Mouse (Mus musculus) heart, embryonic 15.5 days (tissue): ENCODE results near the gene Haus8. TPM values are rescaled to one million over a fixed set of nuclear protein-coding genes. Genes with fewer than 3 reads are reported as not detected.
"Not testable (repeated sequence)": the region's sequence is repeated elsewhere in the genome, so short reads cannot be mapped to it uniquely, and the experiment has no call there.

ENCODE experiments used
- ATAC-seq: fragments of 200-750 bp; cut with Nextera tagmentation; replicated peaks from 2 replicates; pipeline ENCODE4 v1.8.0; 2017; ENCODE audit warnings: low read depth, moderate TSS enrichment; ENCODE audit not compliant: insufficient number of reproducible peaks, insufficient read depth, low FRiP score
- H3K27ac ChIP-seq: fragments of 300-500 bp; sonication (generic); 2 replicates; pipeline ENCODE4 v1.5.1; 2015; ENCODE audit warnings: mild to moderate bottlenecking, inconsistent platforms
- H3K27me3 ChIP-seq: fragments of 300-500 bp; sonication (generic); 2 replicates; pipeline ENCODE4 v1.6.1; 2015; ENCODE audit warnings: inconsistent platforms
- H3K36me3 ChIP-seq: fragments of 300-500 bp; sonication (generic); 2 replicates; pipeline ENCODE4 v1.6.1; 2015; ENCODE audit warnings: mild to moderate bottlenecking, inconsistent platforms
- H3K4me1 ChIP-seq: fragments of 300-500 bp; sonication (generic); replicated peaks from 2 replicates; pipeline ENCODE4 v1.6.1; 2015; ENCODE audit warnings: inconsistent platforms
- H3K4me2 ChIP-seq: fragments of 300-500 bp; sonication (generic); 2 replicates; pipeline ENCODE4 v1.6.1; 2015; ENCODE audit warnings: inconsistent platforms, mild to moderate bottlenecking, moderate library complexity
- H3K4me3 ChIP-seq: fragments of 300-500 bp; sonication (generic); 2 replicates; pipeline ENCODE4 v1.5.1; 2015; ENCODE audit warnings: mild to moderate bottlenecking, inconsistent platforms
- H3K9ac ChIP-seq: fragments of 300-500 bp; sonication (generic); 2 replicates; pipeline ENCODE4 v1.6.1; 2015; ENCODE audit warnings: mild to moderate bottlenecking, inconsistent platforms
- H3K9me3 ChIP-seq: fragments of 300-500 bp; sonication (generic); replicated peaks from 2 replicates; pipeline ENCODE4 v1.6.1; 2016; ENCODE audit warnings: inconsistent platforms
- WGBS: fragments of 180-500 bp; shearing (Covaris S2); methylation state at CpG from one replicate; pipeline ENCODE4 v1.1.7; 2015; ENCODE audit warnings: mixed read lengths; 5-methylcytosine and 5-hydroxymethylcytosine counted together
- polyA plus RNA-seq: library from polyadenylated mRNA; unstranded; fragments of >200 nt; fragmentation: Nextera tagmentation; extraction: Ambion mirVana; gene quantifications from 2 replicates; pipeline ENCODE4 v1.2.1, GENCODE M21; 2015

Haus8 gene
- polyA plus RNA-seq, 1 experiment from 2014 or later, result 120 TPM

- WGBS, result 79% methylated on average over 2 of the region's 2 CpGs
- not testable (repeated sequence) for H3K4me2 ChIP-seq, ATAC-seq, H3K9me3 ChIP-seq, H3K9ac ChIP-seq, H3K4me3 ChIP-seq, H3K27me3 ChIP-seq
- Histone ChIP-seq H3K36me3 (peaks cover 18% of the 10 kb centered on the region), H3K27ac (0 out of 2 replicates have a peak overlapping the region, but pooled peaks have one; percentile 2), H3K4me1 (peaks cover 56% of the 10 kb centered on the region)
Observed at GRCm38 (mm10) chr8:71286223-71286622, 13.5 kb upstream of the Haus8 start.

DNA sequence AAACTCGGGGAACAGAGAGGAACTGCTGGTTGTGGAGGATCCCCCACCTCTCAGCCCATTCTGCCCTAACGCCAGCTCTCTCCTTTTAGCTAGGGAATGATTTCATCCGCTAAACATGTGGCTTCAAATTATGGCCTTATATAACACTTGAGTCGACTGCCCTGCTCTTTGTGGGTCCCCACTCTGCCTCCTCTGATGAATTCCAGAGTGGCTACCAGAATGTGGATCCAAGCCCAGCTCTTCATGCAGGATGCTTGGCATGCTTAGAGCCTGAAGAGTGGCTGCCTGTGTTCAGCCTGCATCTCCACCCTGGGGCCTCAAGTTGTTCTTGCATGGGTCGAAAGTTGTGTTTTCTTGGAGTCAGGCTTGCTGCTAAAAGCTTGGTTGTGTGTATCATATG, 9.9 kb upstream of the Haus8 start:
- peak overlapping the region; percentile 45 for H3K4me2 ChIP-seq
- H3K9me3 ChIP-seq, result no peaks in the 10 kb centered on the region
- no peaks in the 10 kb centered on the region for H3K36me3 ChIP-seq
- H3K27me3 ChIP-seq, result no peaks in the 10 kb centered on the region
- peaks cover 53% of the 10 kb centered on the region for H3K4me1 ChIP-seq
- WGBS, result 27% methylated on average over 5 of the region's 5 CpGs
- H3K27ac ChIP-seq, result peak overlapping the region; percentile 91
- H3K4me3 ChIP-seq, result no peak overlapping the region
- no peak overlapping the region; the same call in 1 of the 2 replicates for H3K9ac ChIP-seq
- ATAC-seq, result peak; percentile 79

GRCm38 (mm10) chr8:71281731-71282130, 9.0 kb upstream of the Haus8 start:
- H3K27me3 ChIP-seq, ATAC-seq, H3K36me3 ChIP-seq, H3K9ac ChIP-seq, H3K9me3 ChIP-seq, H3K4me3 ChIP-seq, H3K4me2 ChIP-seq: not testable (repeated sequence)
- Histone ChIP-seq H3K4me1 (peaks cover 53% of the 10 kb centered on the region), H3K27ac (peak overlapping the region; percentile 91)
- 56% methylated on average over 1 of the region's 1 CpGs for WGBS

DNA sequence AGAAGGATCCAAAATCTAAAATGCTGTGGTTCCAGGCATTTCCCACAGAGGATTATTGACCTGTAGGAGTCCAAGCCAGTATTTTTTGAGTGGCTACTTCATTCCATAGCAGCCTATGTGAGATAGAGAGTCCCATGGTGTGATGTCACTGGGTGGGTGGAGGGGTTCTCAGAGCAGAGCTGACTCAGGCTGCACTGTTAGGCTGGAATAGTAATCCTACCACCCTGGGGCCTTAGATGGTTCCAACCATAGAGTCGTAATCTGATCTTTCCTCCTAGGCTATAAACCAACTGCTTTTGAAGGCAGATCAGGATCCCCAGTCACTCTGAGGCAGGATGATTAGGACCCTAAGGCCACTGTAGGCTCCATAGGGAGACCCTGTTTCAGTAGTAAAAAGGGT, 6.7 kb upstream of the Haus8 start:
- 77% methylated on average over 1 of the region's 1 CpGs for WGBS

GRCm38 (mm10) chr8:71276166-71276565, 3.4 kb upstream of the Haus8 start:
- ATAC-seq, result no peak
- Histone ChIP-seq H3K4me1 (peaks cover 38% of the 10 kb centered on the region), H3K4me2 (no peak overlapping the region), H3K27ac (no peak overlapping the region), H3K9me3 (no peaks in the 10 kb centered on the region), H3K4me3 (no peak overlapping the region), H3K9ac (no peak overlapping the region), H3K27me3 (no peaks in the 10 kb centered on the region), H3K36me3 (no peaks in the 10 kb centered on the region; the same call in 1 of the 2 replicates)
- 82% methylated on average over 3 of the region's 3 CpGs for WGBS

More for the DNA sequence above, 6.7 kb upstream of the Haus8 start:
- not testable (repeated sequence) for ATAC-seq, H3K4me2 ChIP-seq, H3K36me3 ChIP-seq, H3K4me3 ChIP-seq, H3K9me3 ChIP-seq, H3K27ac ChIP-seq, H3K9ac ChIP-seq, H3K27me3 ChIP-seq
- peaks cover 55% of the 10 kb centered on the region for H3K4me1 ChIP-seq

GRCm38 (mm10) chr8:71274478-71274877, 1.7 kb upstream of the Haus8 start:
- Histone ChIP-seq H3K27ac (no peak overlapping the region), H3K27me3 (no peaks in the 10 kb centered on the region), H3K9ac (no peak overlapping the region), H3K9me3 (no peaks in the 10 kb centered on the region), H3K4me3 (0 out of 2 replicates have a peak overlapping the region, but pooled peaks have one; percentile 94), H3K4me1 (peaks cover 35% of the 10 kb centered on the region), H3K4me2 (no peak overlapping the region), H3K36me3 (no peaks in the 10 kb centered on the region; the same call in 1 of the 2 replicates)
- ATAC-seq, result no peak

- no peaks in the 10 kb centered on the region; the same call in 1 of the 2 replicates for H3K36me3 ChIP-seq
- peak overlapping the region; percentile 94 for H3K4me3 ChIP-seq
- peak overlapping the region; percentile 92 for H3K27ac ChIP-seq
- no peaks in the 10 kb centered on the region for H3K27me3 ChIP-seq
- peak overlapping the region; percentile 91 for H3K9ac ChIP-seq
- ATAC-seq, result no peak
- WGBS, result under 1% methylated on average over 14 of the region's 14 CpGs
- peaks cover 34% of the 10 kb centered on the region for H3K4me1 ChIP-seq
- no peaks in the 10 kb centered on the region for H3K9me3 ChIP-seq
- peak overlapping the region; percentile 80 for H3K4me2 ChIP-seq
Observed at GRCm38 (mm10) chr8:71273151-71273510, 397 bp upstream of the Haus8 start.

DNA sequence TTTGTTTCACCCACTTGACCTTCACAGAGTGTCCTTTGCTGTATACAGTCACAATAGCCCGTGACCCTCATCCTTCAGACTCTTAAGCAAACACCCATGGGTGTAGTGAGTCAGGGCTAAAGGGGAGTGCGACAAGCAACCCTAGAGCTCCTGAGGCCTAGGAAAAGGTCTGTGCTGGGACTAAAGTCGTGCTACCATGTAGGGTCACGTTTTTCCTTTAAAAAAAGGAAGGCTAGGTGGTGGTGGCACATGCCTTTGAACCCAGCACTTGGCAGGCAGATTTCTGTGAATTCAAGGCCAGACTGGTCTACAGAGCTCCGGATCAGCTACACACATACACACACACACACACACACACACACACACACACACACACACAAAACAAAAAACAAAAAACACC, 1.1 kb downstream of the Haus8 start:
- WGBS, result 13% methylated on average over 5 of the region's 5 CpGs
- no peak for ATAC-seq

DNA sequence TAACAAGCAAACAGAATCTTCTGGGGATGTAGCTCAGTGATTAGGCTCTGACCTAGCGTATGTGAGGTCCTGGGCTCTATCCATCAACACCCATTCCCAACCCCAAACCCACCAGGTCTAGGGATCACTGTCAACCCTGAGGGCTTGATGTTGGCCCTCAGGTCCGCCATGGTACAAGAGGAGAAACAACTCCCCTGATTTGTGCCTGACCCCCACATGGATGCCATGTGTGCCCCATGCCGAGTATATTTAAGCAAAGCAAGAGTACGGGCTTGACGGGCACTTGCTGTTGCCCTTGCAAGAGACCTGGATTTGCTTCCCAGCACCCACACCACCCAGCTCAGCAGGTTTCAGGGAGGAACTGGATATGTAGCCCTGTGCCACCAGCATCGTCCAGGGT, 4.4 kb downstream of the Haus8 start:
- WGBS, result 91% methylated on average over 6 of the region's 6 CpGs
- H3K27me3 ChIP-seq, H3K4me2 ChIP-seq, H3K9ac ChIP-seq, H3K27ac ChIP-seq, H3K9me3 ChIP-seq, H3K4me3 ChIP-seq, ATAC-seq, H3K36me3 ChIP-seq: not testable (repeated sequence)
- H3K4me1 ChIP-seq, result peaks cover 10% of the 10 kb centered on the region

More for the DNA sequence above, 1.1 kb downstream of the Haus8 start:
- no peaks in the 10 kb centered on the region for H3K9me3 ChIP-seq
- H3K4me2 ChIP-seq, result peak overlapping the region; percentile 80
- H3K27me3 ChIP-seq, result no peaks in the 10 kb centered on the region
- peak overlapping the region; percentile 86 for H3K9ac ChIP-seq
- no peaks in the 10 kb centered on the region; the same call in 1 of the 2 replicates for H3K36me3 ChIP-seq
- H3K4me3 ChIP-seq, result peak overlapping the region; percentile 94
- peak overlapping the region; percentile 92 for H3K27ac ChIP-seq
- H3K4me1 ChIP-seq, result peaks cover 34% of the 10 kb centered on the region

GRCm38 (mm10) chr8:71267690-71268089, 5.0 kb downstream of the Haus8 start:
- Histone ChIP-seq H3K27ac (no peak overlapping the region), H3K4me3 (no peak overlapping the region), H3K4me1 (peaks cover 9% of the 10 kb centered on the region), H3K27me3 (no peaks in the 10 kb centered on the region), H3K9me3 (no peaks in the 10 kb centered on the region), H3K9ac (no peak overlapping the region), H3K36me3 (peaks cover 5% of the 10 kb centered on the region; the same call in 1 of the 2 replicates), H3K4me2 (no peak overlapping the region)
- ATAC-seq, result no peak
- 73% methylated on average over 2 of the region's 2 CpGs for WGBS

- no peak for ATAC-seq
- Histone ChIP-seq H3K9me3 (no peaks in the 10 kb centered on the region), H3K27ac (no peak overlapping the region)
Observed at GRCm38 (mm10) chr8:71261234-71261633, 11.5 kb downstream of the Haus8 start.

DNA sequence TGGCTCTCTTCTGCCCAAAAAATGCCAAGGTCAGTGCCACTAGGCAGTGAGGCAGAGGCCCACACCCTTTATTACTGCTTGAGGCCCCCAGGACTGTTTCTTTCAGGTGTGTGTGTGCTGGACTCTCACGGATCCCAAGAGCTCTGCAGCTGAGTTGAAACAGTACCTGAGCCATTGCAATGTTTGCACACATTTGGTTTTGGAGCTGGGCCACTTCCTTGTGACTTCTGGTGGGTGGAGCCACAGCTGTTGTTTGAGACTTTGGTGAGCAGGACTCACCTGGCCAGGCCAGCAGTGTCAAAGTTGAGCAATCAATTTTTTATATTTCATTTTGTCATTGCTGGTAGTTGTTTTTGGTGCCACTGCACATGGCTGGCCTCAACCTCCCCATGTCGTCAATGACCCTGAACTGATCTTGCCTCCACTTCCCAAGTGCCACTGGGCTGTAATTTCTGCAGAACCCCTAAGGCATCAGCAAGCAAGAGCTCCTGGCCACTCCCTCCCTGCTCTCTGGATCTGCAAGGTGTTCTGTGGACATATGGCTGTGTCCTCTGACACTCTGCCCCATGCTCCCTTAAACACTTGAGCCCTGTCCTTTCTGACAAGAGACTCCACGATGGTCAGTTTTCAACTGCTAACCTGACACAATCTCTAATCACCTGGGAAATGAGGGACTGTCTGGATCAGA, 16.0 kb downstream of the Haus8 start:
- Histone ChIP-seq H3K27me3 (no peaks in the 10 kb centered on the region), H3K4me2 (no peak overlapping the region), H3K27ac (no peak overlapping the region), H3K9me3 (no peaks in the 10 kb centered on the region), H3K4me3 (no peak overlapping the region), H3K36me3 (peaks cover 58% of the 10 kb centered on the region), H3K4me1 (no peaks in the 10 kb centered on the region), H3K9ac (no peak overlapping the region)
- 85% methylated on average over 3 of the region's 3 CpGs for WGBS
- no peak for ATAC-seq

More at GRCm38 (mm10) chr8:71261234-71261633, 11.5 kb downstream of the Haus8 start:
- Histone ChIP-seq H3K4me2 (no peak overlapping the region), H3K27me3 (no peaks in the 10 kb centered on the region), H3K9ac (no peak overlapping the region), H3K4me1 (no peaks in the 10 kb centered on the region), H3K4me3 (no peak overlapping the region), H3K36me3 (peaks cover 33% of the 10 kb centered on the region)
